Mouse (Mus musculus): ENCODE results near the gene Crtc3. TPM values are rescaled to one million over a fixed set of nuclear protein-coding genes. Genes with fewer than 3 reads are reported as not detected.

Gene Crtc3
- total and polyA plus RNA-seq, 2 experiments: 3.0 to 12.9 TPM

- no peak overlapping the region for H3K4me3 ChIP-seq (ENCODE audit: insufficient read depth, low read depth, low read length)
- no peaks in the 10 kb centered on the region for H3K27me3 ChIP-seq (ENCODE audit: control insufficient read depth, insufficient read depth, low read length)
- no peak for DNase-seq (ENCODE audit: extremely low read depth, low read depth, low spot score)
- no peak overlapping the region for H3K9ac ChIP-seq (ENCODE audit: low read depth, low read length)
- TF ChIP-seq CTCF (IDR thresholded peaks at IDR 0.05; ENCODE audit: low read depth, low read length) (no peak), POLR2A (IDR thresholded peaks at IDR 0.05; ENCODE audit: extremely low read depth, insufficient read depth, low read length) (no peak)
- H3K27ac ChIP-seq (replicated peaks; ENCODE audit: insufficient read depth, low read depth, low read length): no peak overlapping the region; the same call in 1 of the 2 replicates
- WGBS: 96% methylated on average over 4 of the region's 4 CpGs
- H3K36me3 ChIP-seq (ENCODE audit: control insufficient read depth, insufficient read depth, low read length): no peaks in the 10 kb centered on the region
- H3K4me1 ChIP-seq (ENCODE audit: control insufficient read depth, insufficient read depth, low read length): peaks cover 35% of the 10 kb centered on the region
- H3K79me2 ChIP-seq (ENCODE audit: control insufficient read depth, insufficient read depth, low read length): peaks cover 18% of the 10 kb centered on the region
Observed at GRCm38 (mm10) chr7:80661082-80661481, 27.6 kb downstream of the Crtc3 start.

GRCm38 (mm10) chr7:80660619-80661018 is 28.1 kb downstream of the Crtc3 start:
- Histone ChIP-seq H3K27ac (replicated peaks; ENCODE audit: insufficient read depth, low read depth, low read length) (peak overlapping the region; percentile 61), H3K9ac (ENCODE audit: low read depth, low read length) (no peak overlapping the region), H3K4me1 (ENCODE audit: control insufficient read depth, insufficient read depth, low read length) (peaks cover 37% of the 10 kb centered on the region), H3K27me3 (ENCODE audit: control insufficient read depth, insufficient read depth, low read length) (no peaks in the 10 kb centered on the region), H3K36me3 (ENCODE audit: control insufficient read depth, insufficient read depth, low read length) (no peaks in the 10 kb centered on the region), H3K4me3 (ENCODE audit: insufficient read depth, low read depth, low read length) (no peak overlapping the region), H3K79me2 (ENCODE audit: control insufficient read depth, insufficient read depth, low read length) (peaks cover 14% of the 10 kb centered on the region)
- no peak for TF ChIP-seq POLR2A (IDR thresholded peaks at IDR 0.05; ENCODE audit: extremely low read depth, insufficient read depth, low read length)
- no peak for TF ChIP-seq CTCF (IDR thresholded peaks at IDR 0.05; ENCODE audit: low read depth, low read length)
- peak; percentile 93 for DNase-seq (ENCODE audit: extremely low read depth, low read depth, low spot score)
- WGBS: 27% methylated on average over 4 of the region's 4 CpGs

- peaks cover 3% of the 10 kb centered on the region; the same call in 1 of the 2 replicates for H3K79me2 ChIP-seq (ENCODE audit: control insufficient read depth, insufficient read depth, low read length)
- no peaks in the 10 kb centered on the region for H3K27me3 ChIP-seq (ENCODE audit: control insufficient read depth, insufficient read depth, low read length)
- H3K4me1 ChIP-seq (ENCODE audit: control insufficient read depth, insufficient read depth, low read length): peaks cover 53% of the 10 kb centered on the region
- peak overlapping the region; percentile 48 for H3K27ac ChIP-seq (replicated peaks; ENCODE audit: insufficient read depth, low read depth, low read length)
- H3K9ac ChIP-seq (ENCODE audit: low read depth, low read length): no peak overlapping the region
- no peak overlapping the region for H3K4me3 ChIP-seq (ENCODE audit: insufficient read depth, low read depth, low read length)
- no peaks in the 10 kb centered on the region for H3K36me3 ChIP-seq (ENCODE audit: control insufficient read depth, insufficient read depth, low read length)
- no peak for TF ChIP-seq POLR2A (IDR thresholded peaks at IDR 0.05; ENCODE audit: extremely low read depth, insufficient read depth, low read length)
- no peak for TF ChIP-seq CTCF (IDR thresholded peaks at IDR 0.05; ENCODE audit: low read depth, low read length)
- DNase-seq (ENCODE audit: extremely low read depth, low read depth, low spot score): peak; percentile 90
- WGBS: 12% methylated on average over 8 of the region's 8 CpGs
Observed at GRCm38 (mm10) chr7:80657896-80658295, 30.8 kb downstream of the Crtc3 start.

- H3K36me3 ChIP-seq (ENCODE audit: control insufficient read depth, insufficient read depth, low read length): no peaks in the 10 kb centered on the region
- no peaks in the 10 kb centered on the region for H3K27me3 ChIP-seq (ENCODE audit: control insufficient read depth, insufficient read depth, low read length)
- H3K79me2 ChIP-seq (ENCODE audit: control insufficient read depth, insufficient read depth, low read length): peaks cover 10% of the 10 kb centered on the region; the same call in 1 of the 2 replicates
- peak overlapping the region; percentile 4 for H3K9ac ChIP-seq (ENCODE audit: low read depth, low read length)
- H3K4me1 ChIP-seq (ENCODE audit: control insufficient read depth, insufficient read depth, low read length): peaks cover 50% of the 10 kb centered on the region
- peak; percentile 81 for DNase-seq (ENCODE audit: extremely low read depth, low read depth, low spot score)
- WGBS: 31% methylated on average over 6 of the region's 6 CpGs
- H3K27ac ChIP-seq (replicated peaks; ENCODE audit: insufficient read depth, low read depth, low read length): peak overlapping the region; percentile 76
- no peak overlapping the region for H3K4me3 ChIP-seq (ENCODE audit: insufficient read depth, low read depth, low read length)
- TF ChIP-seq CTCF (IDR thresholded peaks at IDR 0.05; ENCODE audit: low read depth, low read length): no peak
- no peak for TF ChIP-seq POLR2A (IDR thresholded peaks at IDR 0.05; ENCODE audit: extremely low read depth, insufficient read depth, low read length)
Observed at GRCm38 (mm10) chr7:80655350-80656013, 33.2 kb downstream of the Crtc3 start.

GRCm38 (mm10) chr7:80654926-80655325 is 33.8 kb downstream of the Crtc3 start:
- H3K27ac ChIP-seq (replicated peaks; ENCODE audit: insufficient read depth, low read depth, low read length): peak overlapping the region; percentile 75
- H3K4me1 ChIP-seq (ENCODE audit: control insufficient read depth, insufficient read depth, low read length): peaks cover 45% of the 10 kb centered on the region
- no peaks in the 10 kb centered on the region for H3K27me3 ChIP-seq (ENCODE audit: control insufficient read depth, insufficient read depth, low read length)
- no peaks in the 10 kb centered on the region for H3K36me3 ChIP-seq (ENCODE audit: control insufficient read depth, insufficient read depth, low read length)
- DNase-seq (ENCODE audit: extremely low read depth, low read depth, low spot score): no peak
- no peak overlapping the region for H3K4me3 ChIP-seq (ENCODE audit: insufficient read depth, low read depth, low read length)
- peak overlapping the region; percentile 23; the same call in 1 of the 2 replicates for H3K9ac ChIP-seq (ENCODE audit: low read depth, low read length)
- TF ChIP-seq POLR2A (IDR thresholded peaks at IDR 0.05; ENCODE audit: extremely low read depth, insufficient read depth, low read length) (no peak), CTCF (IDR thresholded peaks at IDR 0.05; ENCODE audit: low read depth, low read length) (no peak)
- WGBS: 80% methylated on average over 5 of the region's 5 CpGs
- peaks cover 13% of the 10 kb centered on the region; the same call in 1 of the 2 replicates for H3K79me2 ChIP-seq (ENCODE audit: control insufficient read depth, insufficient read depth, low read length)

- TF ChIP-seq CTCF (IDR thresholded peaks at IDR 0.05; ENCODE audit: low read depth, low read length) (no peak), POLR2A (IDR thresholded peaks at IDR 0.05; ENCODE audit: extremely low read depth, insufficient read depth, low read length) (no peak)
- Histone ChIP-seq H3K79me2 (ENCODE audit: control insufficient read depth, insufficient read depth, low read length) (peaks cover 12% of the 10 kb centered on the region; the same call in 1 of the 2 replicates), H3K36me3 (ENCODE audit: control insufficient read depth, insufficient read depth, low read length) (no peaks in the 10 kb centered on the region), H3K27ac (replicated peaks; ENCODE audit: insufficient read depth, low read depth, low read length) (peak overlapping the region; percentile 24), H3K9ac (ENCODE audit: low read depth, low read length) (no peak overlapping the region), H3K4me3 (ENCODE audit: insufficient read depth, low read depth, low read length) (no peak overlapping the region), H3K27me3 (ENCODE audit: control insufficient read depth, insufficient read depth, low read length) (no peaks in the 10 kb centered on the region), H3K4me1 (ENCODE audit: control insufficient read depth, insufficient read depth, low read length) (peaks cover 41% of the 10 kb centered on the region)
- no peak for DNase-seq (ENCODE audit: extremely low read depth, low read depth, low spot score)
- 62% methylated on average over 7 of the region's 7 CpGs for WGBS
Observed at GRCm38 (mm10) chr7:80654393-80654792, 34.3 kb downstream of the Crtc3 start.

All from liver, adult 2 months (tissue).